Mouse (Mus musculus) brain, adult 2 months (tissue): Measurements from ENCODE around the gene Nav3.

Experiments
- DNase-seq: peaks from one replicate; pipeline ENCODE4 v3.0.0; 2011; ENCODE audit warnings: low read depth, low spot score

The Nav3 gene

DNA sequence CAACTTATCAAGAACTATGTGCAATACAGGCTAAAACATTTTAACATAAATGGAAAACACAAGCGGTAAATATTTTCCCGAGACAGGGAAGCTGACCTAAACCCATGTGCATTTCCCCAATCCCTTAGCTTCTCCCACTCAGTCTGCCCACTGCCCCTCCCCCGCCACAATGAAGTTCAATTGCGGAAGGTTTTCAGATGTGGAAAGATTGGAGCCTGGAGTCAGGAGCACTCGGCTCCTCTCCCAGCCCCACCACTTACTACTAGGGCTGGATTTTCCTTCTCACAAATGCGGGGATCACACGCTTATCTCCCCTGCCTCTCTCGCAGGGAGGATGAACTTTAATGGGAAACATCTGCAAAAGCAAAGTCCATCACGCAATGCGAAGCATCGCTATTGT, 534.6 kb downstream of the Nav3 start:
- DNase-seq = no peak

DNA sequence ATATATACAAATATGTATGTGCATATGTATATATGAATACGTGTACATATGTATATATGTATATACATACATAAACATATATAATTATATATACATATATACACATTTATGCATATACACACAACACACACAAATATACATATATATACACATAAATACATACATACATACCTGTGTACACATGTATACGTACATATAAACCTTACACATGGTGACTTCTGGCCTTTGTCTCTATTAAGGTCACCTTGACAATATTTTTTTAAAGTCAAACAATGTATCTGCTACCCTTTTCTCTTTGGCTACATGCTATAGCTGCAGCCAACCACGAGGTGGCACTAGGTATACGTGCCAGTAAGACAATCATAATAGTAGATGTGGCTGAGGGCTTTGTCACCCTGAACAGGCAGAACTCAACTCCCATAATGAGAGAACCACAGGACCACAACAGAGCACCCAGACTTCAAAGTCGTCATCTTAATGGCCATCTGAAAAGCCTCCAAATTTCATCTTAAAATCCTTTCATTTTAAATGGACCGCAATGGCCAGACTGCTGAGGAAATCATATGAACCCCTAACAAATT, 535.3 kb downstream of the Nav3 start:
- peak; percentile 88 for DNase-seq

DNA sequence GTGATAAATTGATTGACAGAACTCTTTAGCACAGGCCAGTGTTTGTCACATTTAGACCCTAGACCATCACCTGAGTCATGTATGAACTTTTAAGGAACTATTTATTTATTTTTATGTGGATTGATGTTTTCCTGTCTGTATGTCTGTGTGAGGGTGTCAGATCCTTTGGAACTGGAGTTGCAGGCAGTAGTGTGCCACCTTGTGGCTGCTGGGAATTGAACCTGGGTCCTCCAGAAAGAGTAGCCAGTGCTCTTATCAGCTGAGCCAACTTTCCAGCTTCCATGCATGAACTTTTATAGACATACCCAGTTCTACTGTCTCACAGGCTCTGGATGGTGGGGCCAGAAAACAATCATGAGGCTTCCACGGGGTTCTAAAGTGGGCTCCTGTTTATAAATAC, 536.5 kb downstream of the Nav3 start:
- DNase-seq = peak; percentile 47

DNA sequence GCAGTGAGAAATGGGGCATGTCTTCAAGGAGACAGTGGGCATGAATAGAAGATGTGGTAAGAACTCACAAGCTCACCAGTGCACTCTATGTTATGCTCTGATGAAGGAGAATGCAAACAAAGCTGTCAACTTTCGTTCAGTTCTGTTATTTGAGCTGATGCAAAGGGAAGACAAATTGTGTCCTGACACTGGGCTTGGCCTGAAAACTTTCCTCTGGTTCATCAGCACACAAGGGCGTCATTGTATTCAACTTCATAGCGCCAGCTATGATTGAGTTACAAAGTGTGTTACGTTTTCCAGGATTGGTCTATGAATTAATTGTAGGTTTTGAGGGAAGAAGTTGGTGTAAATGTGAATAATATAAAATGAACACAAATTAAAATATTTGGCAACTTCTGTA, 548.8 kb downstream of the Nav3 start:
- no peak for DNase-seq

GRCm38 (mm10) chr10:109906413-109906785, 549.6 kb downstream of the Nav3 start:
- no peak for DNase-seq

- DNase-seq = peak; percentile 44
Measured at GRCm38 (mm10) chr10:109905649-109906412, 550.2 kb downstream of the Nav3 start.

GRCm38 (mm10) chr10:109904841-109905240, 551.2 kb downstream of the Nav3 start:
- DNase-seq = no peak

- DNase-seq = peak; percentile 75
Measured at GRCm38 (mm10) chr10:109903701-109904555, 552.1 kb downstream of the Nav3 start.

DNA sequence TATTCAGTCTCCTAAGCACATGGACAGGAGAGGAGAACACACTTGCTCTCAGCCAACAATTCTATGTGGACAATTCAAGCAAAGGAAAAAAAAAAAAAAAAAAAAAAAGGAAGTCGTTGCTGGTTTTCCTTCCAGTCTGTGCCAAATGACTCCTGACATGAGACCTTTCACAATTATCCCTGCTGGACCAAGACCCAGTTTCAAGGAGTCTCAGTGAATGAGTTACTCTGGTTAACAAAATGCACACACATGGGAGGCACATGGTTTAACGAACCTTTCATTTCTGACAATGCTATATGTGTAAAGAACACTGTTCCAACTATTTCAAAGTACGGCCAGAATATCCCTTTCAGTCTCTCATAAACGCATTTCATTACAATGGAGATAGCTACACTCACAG, 552.8 kb downstream of the Nav3 start:
- DNase-seq = no peak

- DNase-seq = no peak
Measured at GRCm38 (mm10) chr10:109889171-109889475, 566.9 kb downstream of the Nav3 start.

GRCm38 (mm10) chr10:109888355-109889170, 567.4 kb downstream of the Nav3 start:
- no peak for DNase-seq

GRCm38 (mm10) chr10:109887160-109887559, 568.8 kb downstream of the Nav3 start:
- DNase-seq = no peak

- DNase-seq = no peak
Measured at GRCm38 (mm10) chr10:109876107-109876506, 579.9 kb downstream of the Nav3 start.

DNA sequence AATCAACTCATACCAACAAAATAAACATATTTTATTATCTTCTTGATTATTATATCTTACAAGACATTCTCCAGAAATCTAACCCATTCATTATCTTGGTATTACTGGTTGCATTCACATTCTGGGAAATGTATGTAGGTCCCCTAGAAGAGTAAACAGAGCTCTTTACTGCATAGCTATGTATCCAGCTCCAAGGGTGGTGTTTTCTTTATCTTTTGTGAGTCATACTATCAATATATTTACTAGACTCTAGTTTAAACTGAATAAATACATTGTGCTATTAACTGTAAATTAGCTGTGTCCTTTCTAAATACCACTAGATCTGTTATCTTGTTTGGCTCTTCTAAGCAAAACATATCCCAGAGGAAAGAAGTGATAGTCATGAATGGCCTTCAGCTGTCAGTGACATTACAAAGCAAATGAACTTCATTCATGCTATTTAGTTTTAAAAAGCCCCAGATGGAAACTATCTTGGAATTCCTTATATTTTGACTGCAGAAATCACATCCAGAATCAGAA, 580.6 kb downstream of the Nav3 start:
- DNase-seq = no peak

DNA sequence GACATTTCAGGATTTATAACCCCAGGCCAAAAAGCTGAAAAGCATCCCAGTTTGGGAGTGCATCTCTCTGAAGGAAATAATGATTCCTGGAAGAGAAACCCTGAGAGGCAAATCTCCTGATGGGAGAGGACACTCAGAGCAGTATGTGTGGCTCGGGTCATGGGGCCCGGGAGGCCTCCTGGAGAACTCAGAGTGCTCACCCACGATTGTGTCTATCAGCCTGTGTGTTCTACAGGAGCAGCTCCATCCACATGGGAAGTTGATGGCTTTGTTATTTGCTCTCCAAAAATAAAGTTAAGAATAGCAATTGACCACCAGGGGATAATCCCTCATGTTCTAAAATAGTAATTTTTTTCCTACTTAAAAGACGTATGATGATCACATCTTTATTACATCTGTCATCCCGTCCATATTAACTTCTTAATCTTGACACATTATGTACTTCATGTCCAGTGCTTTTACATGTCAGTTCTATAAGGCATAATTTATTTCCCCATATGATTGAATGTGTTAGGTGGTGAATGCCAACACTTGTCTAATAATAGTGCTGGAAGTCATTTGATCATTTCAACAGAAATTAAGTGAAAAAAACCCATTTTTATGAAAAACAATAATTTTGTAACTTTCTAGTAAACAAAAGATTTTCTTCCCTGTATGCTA, 581.2 kb downstream of the Nav3 start:
- DNase-seq = no peak

DNA sequence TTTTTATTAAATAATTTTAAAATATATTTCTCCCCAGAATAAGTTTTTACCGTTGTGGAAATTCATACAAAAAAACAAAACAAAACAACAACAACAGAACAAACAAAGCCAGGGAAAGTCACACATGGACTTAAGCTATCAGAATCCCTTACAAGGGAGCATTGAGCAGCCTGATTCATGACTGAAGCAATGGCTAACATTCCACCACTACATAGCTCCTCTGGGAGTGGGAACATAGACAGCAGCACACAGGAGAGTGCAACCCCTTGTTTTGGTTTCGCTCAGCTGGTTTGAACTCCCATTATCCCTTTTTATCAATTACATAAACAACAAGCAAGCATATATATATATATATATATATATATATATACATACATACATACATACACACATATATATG, 589.9 kb downstream of the Nav3 start:
- no peak for DNase-seq

DNA sequence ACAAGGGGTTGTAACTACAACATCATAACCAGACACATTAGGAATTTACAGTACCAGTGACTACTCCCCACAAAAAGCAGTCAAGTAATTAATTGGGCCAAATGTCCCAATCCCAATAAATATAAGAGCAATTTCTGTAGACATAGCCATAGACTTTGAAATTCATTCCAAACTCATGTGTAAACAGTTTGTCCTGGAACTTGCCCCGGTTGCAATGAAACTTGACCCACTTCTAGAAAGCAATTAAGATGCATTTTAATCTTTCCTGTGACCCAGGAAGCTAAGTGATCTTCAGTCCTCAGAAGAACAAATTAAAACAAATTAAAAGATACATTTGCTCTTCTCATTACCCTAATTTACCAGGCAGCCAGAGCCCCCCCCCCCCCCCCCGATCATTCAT, 590.6 kb downstream of the Nav3 start:
- no peak for DNase-seq

GRCm38 (mm10) chr10:109864708-109865107, 591.3 kb downstream of the Nav3 start:
- DNase-seq = peak; percentile 82

GRCm38 (mm10) chr10:109861275-109861674, 594.7 kb downstream of the Nav3 start:
- peak; percentile 61 for DNase-seq

DNA sequence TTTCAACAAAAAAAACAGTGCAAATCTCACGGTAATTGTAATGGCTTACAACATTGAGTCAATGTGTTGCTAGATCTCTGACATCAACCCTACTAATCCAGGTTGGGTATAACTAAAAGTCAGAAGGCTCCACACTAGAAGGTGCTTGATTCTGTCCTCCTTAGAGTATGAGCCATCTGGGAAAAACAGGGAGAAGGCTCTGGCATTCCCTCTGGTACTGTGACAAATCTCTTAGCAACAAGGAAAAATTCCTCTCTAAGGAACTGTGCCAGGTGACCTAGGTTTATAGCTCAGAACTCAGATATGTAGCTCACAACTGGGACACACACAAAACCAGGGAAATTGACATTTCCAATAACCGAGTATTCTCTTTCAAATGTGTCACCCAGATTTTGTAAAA, 597.4 kb downstream of the Nav3 start:
- peak; percentile 54 for DNase-seq

- DNase-seq = no peak
Measured at GRCm38 (mm10) chr10:109852392-109852791, 603.6 kb downstream of the Nav3 start.
